Mouse (Mus musculus): ENCODE results near the gene Sf3a2. TPM values are rescaled to one million over a fixed set of nuclear protein-coding genes. Genes with fewer than 3 reads are reported as not detected.

The Sf3a2 gene
- polyA plus RNA-seq, 1 experiment from 2014 or later = 65.3 TPM

DNA sequence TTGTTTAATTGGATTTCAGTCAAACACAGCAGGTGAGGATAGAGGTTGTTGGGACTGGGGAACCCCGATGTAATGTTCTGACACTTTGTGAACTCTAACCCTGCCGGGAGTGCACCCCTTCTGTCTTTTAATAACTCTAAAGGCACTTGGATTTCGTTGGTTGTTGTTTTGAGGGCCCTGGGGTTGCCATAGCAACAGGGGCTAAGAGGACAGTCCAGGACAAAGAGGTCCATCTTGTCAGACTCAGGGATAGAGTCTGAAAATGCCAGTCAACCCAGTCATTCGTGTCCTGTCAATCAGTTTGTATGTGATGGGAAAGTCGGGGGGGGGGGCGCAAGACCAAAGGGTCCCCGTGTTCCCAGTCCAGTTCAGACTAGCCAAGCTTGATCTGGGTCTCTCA is 34.8 kb downstream of the Sf3a2 start:
- H3K27ac ChIP-seq = no peak overlapping the region
- H3K9ac ChIP-seq = no peak overlapping the region
- 51% methylated on average over 7 of the region's 7 CpGs for WGBS
- H3K27me3 ChIP-seq = peaks cover 47% of the 10 kb centered on the region
- H3K9me3 ChIP-seq (replicated peaks) = no peaks in the 10 kb centered on the region; the same call in 1 of the 2 replicates
- peaks cover 22% of the 10 kb centered on the region for H3K36me3 ChIP-seq
- no peak overlapping the region for H3K4me2 ChIP-seq (replicated peaks)
- H3K4me1 ChIP-seq = peaks cover 46% of the 10 kb centered on the region
- no peak overlapping the region for H3K4me3 ChIP-seq
- no peak for ATAC-seq (ENCODE audit: low FRiP score)

GRCm38 (mm10) chr10:80835617-80836016 is 37.6 kb downstream of the Sf3a2 start:
- no peak; the same call in 1 of the 2 replicates for ATAC-seq (ENCODE audit: low FRiP score)
- Histone ChIP-seq H3K27ac (no peak overlapping the region), H3K4me2 (replicated peaks) (peak overlapping the region; percentile 21), H3K4me3 (0 out of 2 replicates have a peak overlapping the region, but pooled peaks have one; percentile 5), H3K4me1 (peaks cover 23% of the 10 kb centered on the region), H3K27me3 (peaks cover 47% of the 10 kb centered on the region), H3K9me3 (replicated peaks) (no peaks in the 10 kb centered on the region; the same call in 1 of the 2 replicates), H3K9ac (0 out of 2 replicates have a peak overlapping the region, but pooled peaks have one; percentile 8), H3K36me3 (peaks cover 3% of the 10 kb centered on the region)
- 48% methylated on average over 30 of the region's 30 CpGs for WGBS

- no peaks in the 10 kb centered on the region; the same call in 1 of the 2 replicates for H3K9me3 ChIP-seq (replicated peaks)
- ATAC-seq (ENCODE audit: low FRiP score) = no peak
- no peak overlapping the region for H3K9ac ChIP-seq
- no peaks in the 10 kb centered on the region for H3K36me3 ChIP-seq
- 44% methylated on average over 7 of the region's 7 CpGs for WGBS
- no peak overlapping the region for H3K4me3 ChIP-seq
- no peak overlapping the region for H3K27ac ChIP-seq
- H3K27me3 ChIP-seq = peaks cover 56% of the 10 kb centered on the region
- H3K4me2 ChIP-seq (replicated peaks) = no peak overlapping the region
- H3K4me1 ChIP-seq = peaks cover 18% of the 10 kb centered on the region
Observed at GRCm38 (mm10) chr10:80836949-80837379, 39.0 kb downstream of the Sf3a2 start.

DNA sequence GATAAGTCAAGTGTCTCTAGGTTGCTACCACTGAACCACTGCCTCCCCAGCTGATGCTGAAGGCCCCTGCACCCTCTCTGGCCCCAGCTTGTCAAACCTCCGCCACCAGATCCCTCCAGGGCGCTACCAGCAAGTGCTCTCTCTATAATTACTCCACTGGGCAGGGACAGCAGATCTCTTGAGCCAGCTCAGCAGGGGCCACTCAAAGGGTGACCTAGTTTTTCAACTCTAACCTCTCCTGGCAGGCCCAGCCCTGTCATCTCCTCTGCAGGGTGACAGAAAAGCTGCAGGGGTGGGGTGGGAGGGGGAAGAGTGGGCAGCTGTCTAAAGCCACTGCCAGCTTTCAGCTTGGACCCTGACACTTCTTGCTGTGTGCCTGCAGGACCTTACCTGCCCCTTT is 39.8 kb downstream of the Sf3a2 start:
- Histone ChIP-seq H3K4me1 (peaks cover 15% of the 10 kb centered on the region), H3K27ac (no peak overlapping the region), H3K9ac (peak overlapping the region; percentile 44), H3K4me2 (replicated peaks) (no peak overlapping the region), H3K27me3 (peaks cover 65% of the 10 kb centered on the region), H3K36me3 (no peaks in the 10 kb centered on the region), H3K9me3 (replicated peaks) (no peaks in the 10 kb centered on the region; the same call in 1 of the 2 replicates), H3K4me3 (no peak overlapping the region)
- WGBS = 18% methylated on average over 2 of the region's 2 CpGs
- no peak for ATAC-seq (ENCODE audit: low FRiP score)

GRCm38 (mm10) chr10:80838346-80838912 is 40.4 kb downstream of the Sf3a2 start:
- Histone ChIP-seq H3K9ac (no peak overlapping the region), H3K36me3 (no peaks in the 10 kb centered on the region), H3K4me3 (no peak overlapping the region), H3K27me3 (peaks cover 65% of the 10 kb centered on the region), H3K4me2 (replicated peaks) (no peak overlapping the region), H3K4me1 (peaks cover 18% of the 10 kb centered on the region), H3K27ac (no peak overlapping the region), H3K9me3 (replicated peaks) (no peaks in the 10 kb centered on the region; the same call in 1 of the 2 replicates)
- WGBS = 56% methylated on average over 2 of the region's 2 CpGs
- no peak for ATAC-seq (ENCODE audit: low FRiP score)

GRCm38 (mm10) chr10:80839848-80840247 is 41.9 kb downstream of the Sf3a2 start:
- Histone ChIP-seq H3K4me3 (no peak overlapping the region), H3K4me1 (peaks cover 23% of the 10 kb centered on the region), H3K27ac (no peak overlapping the region), H3K9me3 (replicated peaks) (no peaks in the 10 kb centered on the region; the same call in 1 of the 2 replicates), H3K36me3 (no peaks in the 10 kb centered on the region), H3K4me2 (replicated peaks) (no peak overlapping the region), H3K27me3 (peaks cover 65% of the 10 kb centered on the region), H3K9ac (no peak overlapping the region)
- 53% methylated on average over 6 of the region's 6 CpGs for WGBS
- ATAC-seq (ENCODE audit: low FRiP score) = no peak

GRCm38 (mm10) chr10:80841685-80842084 is 43.7 kb downstream of the Sf3a2 start:
- H3K4me1 ChIP-seq = peaks cover 13% of the 10 kb centered on the region
- WGBS = 87% methylated on average over 2 of the region's 2 CpGs
- peaks cover 63% of the 10 kb centered on the region for H3K27me3 ChIP-seq
- H3K4me2 ChIP-seq (replicated peaks) = no peak overlapping the region
- no peak overlapping the region for H3K9ac ChIP-seq
- H3K4me3 ChIP-seq = no peak overlapping the region
- ATAC-seq (ENCODE audit: low FRiP score) = no peak
- H3K36me3 ChIP-seq = no peaks in the 10 kb centered on the region
- H3K27ac ChIP-seq = no peak overlapping the region
- no peaks in the 10 kb centered on the region for H3K9me3 ChIP-seq (replicated peaks)

DNA sequence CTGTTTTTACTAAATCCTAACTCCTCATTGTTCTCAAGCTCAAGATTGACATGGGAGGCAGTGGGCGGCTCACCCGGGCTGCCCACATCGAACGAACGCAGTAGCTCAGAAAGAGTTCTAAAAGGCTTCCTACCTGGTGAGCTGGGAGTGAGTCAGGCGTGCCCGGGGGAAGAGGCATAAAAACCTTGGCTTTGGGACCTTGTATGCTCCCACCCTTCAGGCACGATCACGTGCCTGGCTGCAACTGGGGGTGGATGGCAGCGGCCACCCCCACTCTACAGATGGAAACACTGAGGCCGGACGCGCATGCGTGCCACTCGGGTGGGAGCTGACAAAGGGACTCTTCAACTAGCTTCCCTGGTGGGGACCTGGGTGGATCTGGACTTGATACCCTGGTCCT is 44.3 kb downstream of the Sf3a2 start:
- Histone ChIP-seq H3K27ac (no peak overlapping the region), H3K9ac (no peak overlapping the region), H3K9me3 (replicated peaks) (no peaks in the 10 kb centered on the region), H3K4me2 (replicated peaks) (no peak overlapping the region), H3K27me3 (peaks cover 56% of the 10 kb centered on the region), H3K36me3 (no peaks in the 10 kb centered on the region), H3K4me3 (no peak overlapping the region), H3K4me1 (peaks cover 13% of the 10 kb centered on the region)
- WGBS = 80% methylated on average over 15 of the region's 15 CpGs
- ATAC-seq (ENCODE audit: low FRiP score) = no peak

DNA sequence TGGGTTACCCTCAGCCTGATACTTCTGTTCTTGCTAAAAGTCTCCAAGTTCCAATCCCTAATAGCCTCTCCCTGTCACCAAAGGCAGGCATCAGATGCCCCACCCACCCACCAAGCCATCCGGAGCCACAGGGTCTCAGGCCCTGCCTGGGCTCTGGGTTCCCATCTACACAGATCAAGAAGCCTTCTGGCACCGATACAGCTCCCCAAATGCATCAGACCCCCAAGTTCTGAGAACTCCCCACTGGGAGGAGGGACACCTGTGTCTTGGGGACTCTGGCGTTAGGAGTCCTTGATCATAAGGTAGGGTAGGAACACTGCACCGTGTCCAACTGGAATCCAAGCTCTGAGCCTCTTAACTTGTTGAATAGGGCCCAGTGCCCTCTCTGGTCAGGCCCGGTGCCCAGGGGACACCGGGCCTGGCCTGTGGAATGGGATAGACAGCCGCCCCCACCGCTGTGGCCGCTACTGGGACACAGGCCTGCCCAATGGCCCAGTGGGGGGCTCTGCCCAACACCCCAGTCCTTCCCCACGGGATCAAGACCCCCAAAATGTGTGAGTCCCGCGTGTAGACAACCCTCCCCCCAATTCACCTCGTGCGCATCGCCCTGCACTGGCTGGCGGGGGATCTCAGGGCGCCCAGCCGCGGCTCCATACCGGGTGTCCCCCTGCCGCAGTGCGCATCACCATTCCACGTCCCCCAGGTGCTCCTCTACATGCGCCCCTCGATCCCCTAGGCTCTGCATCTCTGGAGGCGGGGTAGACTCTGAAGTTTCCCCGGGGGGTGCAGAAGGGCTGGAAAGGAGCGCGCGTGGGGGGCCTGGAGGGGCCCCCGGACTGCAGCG is 45.3 kb downstream of the Sf3a2 start:
- H3K36me3 ChIP-seq = no peaks in the 10 kb centered on the region
- peaks cover 54% of the 10 kb centered on the region for H3K27me3 ChIP-seq
- 9% methylated on average over 32 of the region's 32 CpGs for WGBS
- peaks cover 13% of the 10 kb centered on the region for H3K4me1 ChIP-seq
- no peak for ATAC-seq (ENCODE audit: low FRiP score)
- no peaks in the 10 kb centered on the region for H3K9me3 ChIP-seq (replicated peaks)
- peak overlapping the region; percentile 79 for H3K4me2 ChIP-seq (replicated peaks)
- peak overlapping the region; percentile 66 for H3K9ac ChIP-seq
- no peak overlapping the region for H3K27ac ChIP-seq
- H3K4me3 ChIP-seq = peak overlapping the region; percentile 44

DNA sequence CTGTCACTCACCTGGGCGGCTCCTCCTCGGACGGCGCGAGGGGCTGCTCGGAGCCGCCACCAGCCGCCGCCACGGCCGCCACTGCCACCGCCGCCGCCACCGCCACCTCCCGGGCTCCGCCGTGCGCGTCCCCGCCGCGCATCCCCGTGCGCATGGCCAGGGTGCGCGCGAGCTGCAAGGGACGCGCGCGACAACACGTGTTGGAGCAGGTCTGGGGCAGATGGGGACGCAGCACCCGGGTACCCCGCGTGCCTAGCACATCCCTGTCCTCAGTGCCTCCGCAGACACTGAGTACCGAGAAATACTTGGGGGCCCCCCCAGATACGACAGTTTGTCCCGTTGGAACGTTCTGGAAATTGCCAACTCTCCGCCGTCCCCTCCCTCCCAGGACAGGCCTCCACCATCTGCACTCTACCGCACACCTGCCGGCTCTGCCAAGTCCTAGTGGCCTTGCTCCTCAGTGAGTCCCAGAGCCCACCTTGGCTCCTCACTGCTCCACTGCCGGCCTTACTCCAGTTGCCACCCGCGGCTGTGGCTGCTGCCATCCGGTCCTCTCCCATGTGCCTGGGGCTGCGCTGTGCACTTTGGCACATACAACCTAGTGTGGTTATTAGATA is 46.0 kb downstream of the Sf3a2 start, which contains the start of gene Lingo3:
Lingo3 (minus strand) TSS at position 109 of the 617 bp plus-strand sequence.
- H3K4me2 ChIP-seq (replicated peaks) = peak within 1 kb of the TSS; percentile 79
- H3K27me3 ChIP-seq = peaks cover 54% of the 10 kb centered on the region
- H3K9ac ChIP-seq = peak within 1 kb of the TSS; percentile 66
- no peak within 1 kb of the TSS for H3K27ac ChIP-seq
- H3K4me1 ChIP-seq = peaks cover 13% of the 10 kb centered on the region
- WGBS = 4% methylated on average over 51 of the region's 51 CpGs
- H3K9me3 ChIP-seq (replicated peaks) = no peaks in the 10 kb centered on the region
- ATAC-seq (ENCODE audit: low FRiP score) = no peak
- peak within 1 kb of the TSS; percentile 44 for H3K4me3 ChIP-seq
- H3K36me3 ChIP-seq = no peaks in the 10 kb centered on the region

DNA sequence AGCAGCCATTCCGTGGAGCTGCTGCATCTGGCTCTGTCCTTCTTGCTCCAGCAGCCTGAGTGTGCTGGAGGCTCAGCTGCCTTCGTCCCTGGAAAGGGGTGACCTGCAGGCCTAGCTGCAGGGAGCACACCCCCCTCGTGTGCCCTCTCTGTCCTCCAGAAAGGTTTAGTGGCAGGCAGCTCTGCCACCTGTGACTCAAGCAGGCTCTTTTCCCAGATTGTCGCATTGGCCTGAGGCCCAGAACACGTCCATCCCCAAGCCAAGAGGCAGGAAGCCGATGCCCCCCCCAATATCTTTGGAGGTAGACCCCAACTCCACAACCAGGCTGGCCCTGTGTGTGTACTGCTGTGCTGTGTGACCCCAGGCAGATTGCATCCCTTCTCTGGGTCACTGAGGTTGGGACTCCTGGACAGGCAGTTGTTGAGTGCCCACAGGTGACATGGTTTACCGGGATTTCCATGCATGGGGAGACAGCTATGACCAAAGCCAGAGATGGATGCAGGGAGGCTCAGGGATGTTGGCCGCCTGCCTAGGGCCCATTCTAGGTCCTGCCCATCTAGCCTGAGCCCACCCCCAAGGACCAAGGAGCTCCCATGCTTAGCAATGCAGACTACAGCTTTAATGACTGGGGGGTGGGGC is 47.2 kb downstream of the Sf3a2 start:
- Histone ChIP-seq H3K4me3 (no peak overlapping the region), H3K9ac (no peak overlapping the region), H3K27ac (no peak overlapping the region), H3K27me3 (peaks cover 54% of the 10 kb centered on the region), H3K36me3 (no peaks in the 10 kb centered on the region), H3K4me1 (peaks cover 13% of the 10 kb centered on the region), H3K9me3 (replicated peaks) (no peaks in the 10 kb centered on the region), H3K4me2 (replicated peaks) (no peak overlapping the region)
- WGBS = 64% methylated on average over 8 of the region's 8 CpGs
- ATAC-seq (ENCODE audit: low FRiP score) = no peak

DNA sequence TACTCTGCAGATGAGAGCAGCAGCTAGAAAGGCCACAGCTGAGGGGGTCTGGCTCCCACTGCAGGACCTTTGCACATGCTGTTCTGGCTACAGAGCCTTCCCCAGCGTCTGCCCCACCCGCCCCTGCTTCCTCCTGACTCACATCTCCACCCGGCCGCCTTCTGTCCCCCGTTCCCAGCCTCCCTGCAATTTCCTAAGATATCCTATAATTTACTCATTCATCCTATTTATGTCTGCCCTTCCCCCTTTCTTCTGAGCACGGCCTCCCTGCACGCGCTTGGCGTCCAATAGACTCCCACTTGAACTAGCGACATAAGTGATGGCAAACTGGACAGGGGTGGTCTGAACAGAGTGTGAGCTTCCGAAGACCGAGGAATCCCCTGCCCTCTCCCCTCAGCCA is 47.7 kb downstream of the Sf3a2 start:
- Histone ChIP-seq H3K4me2 (replicated peaks) (no peak overlapping the region), H3K27ac (no peak overlapping the region), H3K9ac (no peak overlapping the region), H3K4me3 (no peak overlapping the region), H3K36me3 (no peaks in the 10 kb centered on the region), H3K9me3 (replicated peaks) (no peaks in the 10 kb centered on the region), H3K4me1 (peaks cover 13% of the 10 kb centered on the region), H3K27me3 (peaks cover 53% of the 10 kb centered on the region)
- WGBS = 80% methylated on average over 11 of the region's 12 CpGs
- no peak for ATAC-seq (ENCODE audit: low FRiP score)
